Mouse (Mus musculus): ENCODE measurements around the gene Klhl29.

The Klhl29 gene

GRCm38 (mm10) chr12:5353416-5353815 is 22.1 kb downstream of the Klhl29 start:
- no peak for DNase-seq

GRCm38 (mm10) chr12:5352771-5353170 is 22.7 kb downstream of the Klhl29 start:
- DNase-seq, result no peak

GRCm38 (mm10) chr12:5350491-5351285 is 24.8 kb downstream of the Klhl29 start:
- no peak for DNase-seq

- DNase-seq, result no peak
These were observed 30.4 kb downstream of the Klhl29 start for GRCm38 (mm10) chr12:5345088-5345487.

- peak in 1 of 2 experiments; percentile 14 for DNase-seq
These were observed 31.0 kb downstream of the Klhl29 start for GRCm38 (mm10) chr12:5344457-5344856.

GRCm38 (mm10) chr12:5340151-5340603 is 35.3 kb downstream of the Klhl29 start:
- DNase-seq, result no peak

GRCm38 (mm10) chr12:5336927-5337712 is 38.4 kb downstream of the Klhl29 start:
- DNase-seq, result peak; percentile 11 to 19

- no peak for DNase-seq
These were observed 39.2 kb downstream of the Klhl29 start for GRCm38 (mm10) chr12:5336331-5336730.

- no peak for DNase-seq
These were observed 40.5 kb downstream of the Klhl29 start for GRCm38 (mm10) chr12:5334956-5335355.

GRCm38 (mm10) chr12:5334175-5334574 is 41.3 kb downstream of the Klhl29 start:
- DNase-seq, result no peak

- no peak for DNase-seq
These were observed 43.5 kb downstream of the Klhl29 start for GRCm38 (mm10) chr12:5331810-5332484.

GRCm38 (mm10) chr12:5330496-5331070 is 44.9 kb downstream of the Klhl29 start:
- DNase-seq, result no peak

GRCm38 (mm10) chr12:5322444-5323087 is 52.9 kb downstream of the Klhl29 start:
- no peak for DNase-seq

GRCm38 (mm10) chr12:5321017-5321416 is 54.5 kb downstream of the Klhl29 start:
- DNase-seq, result no peak

GRCm38 (mm10) chr12:5319359-5319973 is 56.0 kb downstream of the Klhl29 start:
- no peak for DNase-seq

GRCm38 (mm10) chr12:5316029-5316567 is 59.4 kb downstream of the Klhl29 start:
- DNase-seq, result no peak

- no peak for DNase-seq
These were observed 67.6 kb downstream of the Klhl29 start for GRCm38 (mm10) chr12:5307923-5308322.

GRCm38 (mm10) chr12:5305466-5305865 is 70.0 kb downstream of the Klhl29 start:
- DNase-seq, result peak in 1 of 2 experiments; percentile 36

GRCm38 (mm10) chr12:5303912-5304311 is 71.6 kb downstream of the Klhl29 start:
- DNase-seq, result peak; percentile 78 to 85

- DNase-seq, result no peak
These were observed 72.4 kb downstream of the Klhl29 start for GRCm38 (mm10) chr12:5303100-5303499.

- no peak for DNase-seq
These were observed 73.6 kb downstream of the Klhl29 start for GRCm38 (mm10) chr12:5301841-5302240.

- no peak for DNase-seq
These were observed 79.1 kb downstream of the Klhl29 start for GRCm38 (mm10) chr12:5296422-5296821.

Data from lung, adult 18-20 months (tissue).